Comparison of ENCODE assay signal across 17 mouse cellular contexts in the genomic region with DNA sequence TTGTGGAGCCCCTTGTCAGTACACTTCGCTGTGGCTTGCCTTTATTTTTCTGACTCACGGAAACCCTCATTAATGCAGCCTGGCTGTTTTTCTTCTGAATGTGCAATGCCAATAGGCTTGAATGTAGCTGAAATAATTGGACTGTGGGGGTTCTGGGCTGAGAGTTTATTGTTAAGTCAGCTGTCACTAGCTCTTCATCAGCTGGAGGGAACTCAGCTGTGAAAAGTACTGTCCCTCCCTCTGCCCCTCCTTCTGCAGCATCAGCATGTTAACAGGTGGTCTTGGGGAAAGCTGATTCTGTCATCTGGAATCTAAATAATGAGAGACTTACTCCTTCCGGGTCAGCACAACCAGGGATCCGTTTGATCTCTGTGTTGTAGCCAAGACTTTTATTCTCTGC.
A peak's percentile ranks its signal among the peaks of the same experiment; 100 is the strongest.
DNase-seq lines count a peak whose midpoint lies in the region; ATAC-seq lines count a peak whose summit lies in the region.
"Had no signal": no experiment of that assay in that cellular context is flagged by ENCODE, and none has a peak within 500 bp of the region (broad histone marks: within the 10 kb centered on the region; RNA-seq: fewer than 3 reads in every experiment).

No protein-coding gene starts in this region.

- H3K9me3 ChIP-seq in midbrain, embryonic 11.5 days (ENCODE audit: control insufficient read depth, low read length): no peaks in the 10 kb centered on the region
- H3K9me3 ChIP-seq in midbrain, embryonic 10.5 days (replicated peaks): no peaks in the 10 kb centered on the region
- no peaks in the 10 kb centered on the region for H3K9me3 ChIP-seq in hindbrain, embryonic 14.5 days (ENCODE audit: control insufficient read depth, low read length)
- no peaks in the 10 kb centered on the region for H3K9me3 ChIP-seq in intestine, embryonic 15.5 days
- H3K9me3 ChIP-seq: embryonic facial prominence, embryonic 13.5 days; heart, embryonic 15.5 days; limb, embryonic 13.5 days had no signal

- WGBS in midbrain, embryonic 11.5 days: 43% methylated on average over 4 of the region's 4 CpGs
- WGBS in midbrain, embryonic 10.5 days: 51% methylated on average over 4 of the region's 4 CpGs
- WGBS in hindbrain, embryonic 14.5 days: 22% methylated on average over 4 of the region's 4 CpGs
- 59% methylated on average over 4 of the region's 4 CpGs for WGBS in intestine, embryonic 15.5 days

- no peaks in the 10 kb centered on the region for H3K4me1 ChIP-seq in midbrain, embryonic 11.5 days (ENCODE audit: control insufficient read depth, insufficient read depth, low read length)
- no peaks in the 10 kb centered on the region for H3K4me1 ChIP-seq in midbrain, embryonic 10.5 days
- H3K4me1 ChIP-seq in hindbrain, embryonic 14.5 days (replicated peaks; ENCODE audit: control insufficient read depth, insufficient read depth, low read length): no peaks in the 10 kb centered on the region
- no peaks in the 10 kb centered on the region for H3K4me1 ChIP-seq in intestine, embryonic 15.5 days (replicated peaks)
- H3K4me1 ChIP-seq: embryonic facial prominence, embryonic 13.5 days; heart, embryonic 15.5 days had no signal

- no peak overlapping the region for H3K4me2 ChIP-seq in midbrain, embryonic 11.5 days
- no peak overlapping the region for H3K4me2 ChIP-seq in hindbrain, embryonic 14.5 days (replicated peaks)
- H3K4me2 ChIP-seq in intestine, embryonic 15.5 days (replicated peaks): no peak overlapping the region
- H3K4me2 ChIP-seq: embryonic facial prominence, embryonic 13.5 days; heart, embryonic 15.5 days; limb, embryonic 13.5 days had no signal

- H3K36me3 ChIP-seq in midbrain, embryonic 11.5 days (ENCODE audit: control insufficient read depth, insufficient read depth, low read length): no peaks in the 10 kb centered on the region
- no peaks in the 10 kb centered on the region for H3K36me3 ChIP-seq in midbrain, embryonic 10.5 days
- no peaks in the 10 kb centered on the region for H3K36me3 ChIP-seq in hindbrain, embryonic 14.5 days (replicated peaks; ENCODE audit: control insufficient read depth, insufficient read depth)
- no peaks in the 10 kb centered on the region for H3K36me3 ChIP-seq in intestine, embryonic 15.5 days
- H3K36me3 ChIP-seq: embryonic facial prominence, embryonic 13.5 days; heart, embryonic 15.5 days; limb, embryonic 13.5 days had no signal

- no peak overlapping the region for H3K27ac ChIP-seq in midbrain, embryonic 11.5 days (ENCODE audit: low read depth, low read length)
- H3K27ac ChIP-seq in midbrain, embryonic 10.5 days (replicated peaks): no peak overlapping the region
- no peak overlapping the region for H3K27ac ChIP-seq in hindbrain, embryonic 14.5 days
- no peak overlapping the region for H3K27ac ChIP-seq in intestine, embryonic 15.5 days
- H3K27ac ChIP-seq: embryonic facial prominence, embryonic 13.5 days; heart, embryonic 15.5 days; limb, embryonic 13.5 days had no signal

- no peak overlapping the region for H3K9ac ChIP-seq in midbrain, embryonic 11.5 days (ENCODE audit: low read length)
- H3K9ac ChIP-seq in hindbrain, embryonic 14.5 days: no peak overlapping the region
- H3K9ac ChIP-seq in intestine, embryonic 15.5 days: no peak overlapping the region
- H3K9ac ChIP-seq: embryonic facial prominence, embryonic 13.5 days; heart, embryonic 15.5 days; limb, embryonic 13.5 days; liver, postnatal 0 days had no signal

- ATAC-seq in midbrain, embryonic 11.5 days (ENCODE audit: low FRiP score): peak; percentile 47
- peak; percentile 57; the same call in 1 of the 2 replicates for ATAC-seq in hindbrain, embryonic 14.5 days (ENCODE audit: low FRiP score)
- ATAC-seq in intestine, embryonic 15.5 days: no peak
- ATAC-seq: inflammation-experienced regulatory T-cells, adult 6 months; liver, postnatal 0 days had no signal

- DNase-seq in embryo, embryonic 10 days (ENCODE audit: low spot score): peak; percentile 9
- DNase-seq in embryo, embryonic 9.5 days (ENCODE audit: extremely low spot score): no peak
- no peak for DNase-seq in midbrain, embryonic 11.5 days (ENCODE audit: low spot score, missing footprints)
- DNase-seq in midbrain, embryonic 10.5 days (ENCODE audit: low spot score): no peak
- no peak for DNase-seq in hindbrain, embryonic 14.5 days (ENCODE audit: low spot score)
- peak; percentile 94 for DNase-seq in retina, postnatal 1 day
- DNase-seq in right cerebral cortex, postnatal 10 days (ENCODE audit: low spot score in 2 of 2): no peak
- DNase-seq: cerebellum, adult 8-10 months; kidney, postnatal 4 days; liver, postnatal 0 days; lung, postnatal 36 days; thymus, postnatal 4 days had no signal

- no peak overlapping the region for H3K4me3 ChIP-seq in midbrain, embryonic 11.5 days (ENCODE audit: low read depth, low read length)
- H3K4me3 ChIP-seq in midbrain, embryonic 10.5 days: no peak overlapping the region
- no peak overlapping the region for H3K4me3 ChIP-seq in hindbrain, embryonic 14.5 days (replicated peaks; ENCODE audit: low read length)
- H3K4me3 ChIP-seq in intestine, embryonic 15.5 days (replicated peaks): no peak overlapping the region
- H3K4me3 ChIP-seq: embryonic facial prominence, embryonic 13.5 days; heart, embryonic 15.5 days; limb, embryonic 13.5 days had no signal

- no peaks in the 10 kb centered on the region for H3K27me3 ChIP-seq in midbrain, embryonic 11.5 days (ENCODE audit: control insufficient read depth, insufficient read depth, low read length)
- H3K27me3 ChIP-seq in midbrain, embryonic 10.5 days (ENCODE audit: low read depth, poor library complexity, severe bottlenecking): no peaks in the 10 kb centered on the region
- H3K27me3 ChIP-seq in hindbrain, embryonic 14.5 days (ENCODE audit: control insufficient read depth, insufficient read depth, low read length): no peaks in the 10 kb centered on the region
- no peaks in the 10 kb centered on the region for H3K27me3 ChIP-seq in intestine, embryonic 15.5 days (replicated peaks)
- H3K27me3 ChIP-seq: embryonic facial prominence, embryonic 13.5 days; heart, embryonic 15.5 days; limb, embryonic 13.5 days had no signal

Comparison
In these comparisons a context has a peak if more than half of its experiments do, and no peak if none do; other contexts are left out.
1. DNase-seq: peak in embryo, embryonic 10 days (single experiment) and retina, postnatal 1 day (single experiment); none in embryo, embryonic 9.5 days (single experiment), midbrain, embryonic 11.5 days (single experiment), midbrain, embryonic 10.5 days (single experiment), hindbrain, embryonic 14.5 days (single experiment) and right cerebral cortex, postnatal 10 days (0 of 2).